Mouse (Mus musculus) embryonic fibroblast, embryonic 13.5 days (primary cell): Measurements from ENCODE around the gene Dppa3.

Source experiments
- CTCF ChIP-seq: IDR thresholded peaks from 2 replicates; pipeline ENCODE4 v1.5.1; 2011; ENCODE audit warnings: mild to moderate bottlenecking, control low read depth, low read length, moderate library complexity, borderline replicate concordance; ENCODE audit not compliant: insufficient read depth
- POLR2A ChIP-seq: IDR thresholded peaks from 2 replicates; pipeline ENCODE4 v1.6.1; 2011; ENCODE audit warnings: low read depth, mild to moderate bottlenecking, control low read depth, low read length, moderate library complexity

GRCm38 (mm10) chr6:122636666-122637065, 10.5 kb downstream of the Dppa3 start:
- TF ChIP-seq CTCF (no peak), POLR2A (no peak)
